Mouse (Mus musculus) left cerebral cortex, adult 11 months (tissue): Measurements from ENCODE around the gene Mup5.
"Not testable (repeated sequence)": the region's sequence is repeated elsewhere in the genome, so short reads cannot be mapped to it uniquely, and the experiment has no call there.

Source experiments
- DNase-seq: peaks from one replicate; pipeline ENCODE4 v3.0.0; 2022; ENCODE audit warnings: low spot score

Gene Mup5

GRCm38 (mm10) chr4:61834952-61835708 is at the start of gene Mup5:
TSS of gene Mup5 (minus strand) at chr4:61835233.
- peak; percentile 43 for DNase-seq

GRCm38 (mm10) chr4:61858160-61858559 is 23.1 kb upstream of the Mup5 start:
- no peak for DNase-seq

GRCm38 (mm10) chr4:61855831-61856698 is 21.0 kb upstream of the Mup5 start:
- no peak for DNase-seq

GRCm38 (mm10) chr4:61855344-61855743 is 20.3 kb upstream of the Mup5 start:
- no peak for DNase-seq

- no peak for DNase-seq
These were observed 9.9 kb upstream of the Mup5 start for GRCm38 (mm10) chr4:61844758-61845455.

- DNase-seq: no peak
These were observed 5.8 kb downstream of the Mup5 start for GRCm38 (mm10) chr4:61829211-61829610.

- DNase-seq: no peak
These were observed 11.8 kb downstream of the Mup5 start for GRCm38 (mm10) chr4:61823185-61823584.

GRCm38 (mm10) chr4:61822541-61822940 is 12.5 kb downstream of the Mup5 start:
- not testable (repeated sequence) for DNase-seq

GRCm38 (mm10) chr4:61815602-61816001 is 19.4 kb downstream of the Mup5 start:
- DNase-seq: no peak

- no peak for DNase-seq
These were observed 21.6 kb downstream of the Mup5 start for GRCm38 (mm10) chr4:61813435-61813834.

GRCm38 (mm10) chr4:61811193-61811592 is 23.8 kb downstream of the Mup5 start:
- not testable (repeated sequence) for DNase-seq

GRCm38 (mm10) chr4:61808926-61809325 is 26.1 kb downstream of the Mup5 start:
- DNase-seq: not testable (repeated sequence)

- not testable (repeated sequence) for DNase-seq
These were observed 45.3 kb downstream of the Mup5 start for GRCm38 (mm10) chr4:61789699-61790098.

- not testable (repeated sequence) for DNase-seq
These were observed 50.8 kb downstream of the Mup5 start for GRCm38 (mm10) chr4:61784231-61784630.

- not testable (repeated sequence) for DNase-seq
These were observed 52.9 kb downstream of the Mup5 start, which contains the start of gene Mup19 for GRCm38 (mm10) chr4:61782169-61782568. TSS of gene Mup19 (minus strand) at chr4:61782269.
